Mouse (Mus musculus): ENCODE results near the gene Evx2.

GRCm38 (mm10) chr2:74635412-74635811, 23.9 kb downstream of the Evx2 start:
- TF ChIP-seq GATA1 (IDR thresholded peaks at IDR 0.05; ENCODE audit: low read length) (no peak), TAL1 (IDR thresholded peaks at IDR 0.05; ENCODE audit: low read length) (no peak)
